Mouse (Mus musculus) limb, embryonic 12.5 days (tissue): Measurements from ENCODE around the gene Galns. TPM values are rescaled to one million over a fixed set of nuclear protein-coding genes. Genes with fewer than 3 reads are reported as not detected.

Experiments
- ATAC-seq: fragments of 200-750 bp; cut with Nextera tagmentation; 2 replicates; pipeline ENCODE4 v1.8.0; 2017; ENCODE audit warnings: low read depth, moderate TSS enrichment; ENCODE audit not compliant: insufficient number of reproducible peaks, insufficient read depth, low FRiP score, low TSS enrichment
- H3K27ac ChIP-seq: fragments of 300-500 bp; sonication (generic); 2 replicates; pipeline ENCODE4 v1.5.1; 2016; ENCODE audit warnings: mild to moderate bottlenecking, moderate library complexity
- H3K27me3 ChIP-seq: fragments of 300-500 bp; sonication (generic); 2 replicates; pipeline ENCODE4 v1.6.1; 2016; ENCODE audit warnings: mild to moderate bottlenecking, moderate library complexity
- H3K36me3 ChIP-seq: fragments of 300-500 bp; sonication (generic); 2 replicates; pipeline ENCODE4 v1.6.1; 2016; ENCODE audit warnings: mild to moderate bottlenecking, moderate library complexity
- H3K4me1 ChIP-seq: fragments of 300-500 bp; sonication (generic); replicated peaks from 2 replicates; pipeline ENCODE4 v1.6.1; 2016
- H3K4me2 ChIP-seq: fragments of 300-500 bp; sonication (generic); 2 replicates; pipeline ENCODE4 v1.6.1; 2016; ENCODE audit warnings: mild to moderate bottlenecking, moderate library complexity
- H3K4me3 ChIP-seq: fragments of 300-500 bp; sonication (generic); replicated peaks from 2 replicates; pipeline ENCODE4 v1.5.1; 2016; ENCODE audit warnings: mild to moderate bottlenecking
- H3K9ac ChIP-seq: fragments of 300-500 bp; sonication (generic); replicated peaks from 2 replicates; pipeline ENCODE4 v1.6.1; 2016; ENCODE audit warnings: mild to moderate bottlenecking, moderate library complexity
- H3K9me3 ChIP-seq: fragments of 300-500 bp; sonication (generic); 2 replicates; pipeline ENCODE4 v1.6.1; 2016; ENCODE audit warnings: mild to moderate bottlenecking, moderate library complexity
- WGBS: fragments of 180-500 bp; shearing (Covaris S2); methylation state at CpG from one replicate; pipeline ENCODE4 v1.1.7; 2016; 5-methylcytosine and 5-hydroxymethylcytosine counted together
- polyA plus RNA-seq: library from polyadenylated mRNA; unstranded; fragments of >200 nt; fragmentation: Nextera tagmentation; extraction: Ambion mirVana; gene quantifications from 2 replicates; pipeline ENCODE4 v1.2.1, GENCODE M21; 2016

The Galns gene
- polyA plus RNA-seq, 1 experiment from 2014 or later, result 8.4 TPM

DNA sequence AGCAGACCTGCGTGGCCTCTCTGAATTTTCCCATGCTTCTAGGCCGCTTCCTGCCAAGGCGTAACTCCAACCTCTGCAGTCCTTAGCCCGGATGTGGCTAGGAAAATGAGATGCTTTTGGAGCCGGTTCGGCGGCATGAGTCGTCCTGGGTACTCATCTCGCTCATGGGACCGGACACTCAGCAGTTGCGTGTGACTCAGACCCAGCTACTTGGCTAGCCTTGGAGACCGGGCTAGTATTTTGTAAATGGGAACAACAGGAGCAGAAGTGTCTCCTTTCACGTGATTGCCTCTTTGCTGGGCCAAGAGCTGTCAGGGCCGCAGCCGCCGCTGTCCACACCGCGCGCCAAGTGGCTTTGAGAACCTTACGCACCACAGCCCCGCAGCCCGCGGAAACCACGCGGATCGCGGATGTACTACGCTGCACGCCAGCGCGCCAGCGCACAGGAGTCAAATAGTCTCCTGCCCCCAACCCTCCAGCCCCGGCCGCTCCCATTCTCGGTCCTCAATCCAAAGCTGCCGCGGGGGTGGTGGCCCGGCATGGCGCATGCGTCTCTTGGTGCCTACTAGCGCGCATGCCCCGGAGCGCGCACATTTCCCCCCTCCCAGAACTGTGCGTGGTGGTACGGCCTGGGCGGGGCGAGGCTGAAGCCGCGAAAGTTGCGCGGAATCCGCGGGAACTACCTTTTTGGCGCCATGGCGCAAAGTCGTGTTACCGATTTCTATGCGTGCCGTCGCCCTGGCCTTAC, 43.7 kb downstream of the Galns start, which contains the start of gene Cdt1:
Gene Cdt1 (plus strand): TSS at position 655 of the 748 bp plus-strand sequence.
- peaks cover 32% of the 10 kb centered on the region for H3K4me1 ChIP-seq
- H3K4me2 ChIP-seq, result peak within 1 kb of the TSS; percentile 84
- H3K9ac ChIP-seq, result peak within 1 kb of the TSS; percentile 93
- ATAC-seq, result peak; percentile 94
- peak within 1 kb of the TSS; percentile 95 for H3K27ac ChIP-seq
- no peaks in the 10 kb centered on the region for H3K9me3 ChIP-seq
- H3K36me3 ChIP-seq, result peaks cover 36% of the 10 kb centered on the region
- H3K4me3 ChIP-seq, result peak within 1 kb of the TSS; percentile 92
- WGBS, result under 1% methylated on average over 62 of the region's 62 CpGs
- no peaks in the 10 kb centered on the region for H3K27me3 ChIP-seq

DNA sequence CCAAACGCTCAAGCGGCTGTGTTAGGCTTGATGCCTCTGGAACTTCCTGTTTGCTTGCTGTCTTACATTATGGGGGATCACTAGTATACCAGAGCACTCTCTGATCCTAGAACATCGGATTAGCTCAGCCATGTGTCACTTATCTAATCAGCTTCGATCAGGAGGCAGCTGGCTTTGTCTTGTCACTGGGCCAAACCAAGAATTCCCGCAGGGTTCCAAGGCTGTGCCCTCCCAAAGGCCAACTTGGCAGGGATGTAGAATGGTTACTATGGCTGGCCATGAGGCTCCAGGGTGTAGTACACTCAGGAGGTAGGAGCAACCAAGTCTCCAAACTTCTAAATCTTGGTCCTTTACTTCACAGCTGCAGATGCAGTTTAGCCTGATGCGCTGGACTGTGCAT, 44.5 kb downstream of the Galns start:
- H3K9me3 ChIP-seq, result no peaks in the 10 kb centered on the region
- 60% methylated on average over 6 of the region's 6 CpGs for WGBS
- no peaks in the 10 kb centered on the region for H3K27me3 ChIP-seq
- H3K4me3 ChIP-seq, result peak overlapping the region; percentile 92
- H3K4me2 ChIP-seq, result peak overlapping the region; percentile 84
- peak overlapping the region; percentile 95 for H3K27ac ChIP-seq
- no peak for ATAC-seq
- peaks cover 29% of the 10 kb centered on the region for H3K4me1 ChIP-seq
- H3K9ac ChIP-seq, result peak overlapping the region; percentile 93
- peaks cover 28% of the 10 kb centered on the region for H3K36me3 ChIP-seq

DNA sequence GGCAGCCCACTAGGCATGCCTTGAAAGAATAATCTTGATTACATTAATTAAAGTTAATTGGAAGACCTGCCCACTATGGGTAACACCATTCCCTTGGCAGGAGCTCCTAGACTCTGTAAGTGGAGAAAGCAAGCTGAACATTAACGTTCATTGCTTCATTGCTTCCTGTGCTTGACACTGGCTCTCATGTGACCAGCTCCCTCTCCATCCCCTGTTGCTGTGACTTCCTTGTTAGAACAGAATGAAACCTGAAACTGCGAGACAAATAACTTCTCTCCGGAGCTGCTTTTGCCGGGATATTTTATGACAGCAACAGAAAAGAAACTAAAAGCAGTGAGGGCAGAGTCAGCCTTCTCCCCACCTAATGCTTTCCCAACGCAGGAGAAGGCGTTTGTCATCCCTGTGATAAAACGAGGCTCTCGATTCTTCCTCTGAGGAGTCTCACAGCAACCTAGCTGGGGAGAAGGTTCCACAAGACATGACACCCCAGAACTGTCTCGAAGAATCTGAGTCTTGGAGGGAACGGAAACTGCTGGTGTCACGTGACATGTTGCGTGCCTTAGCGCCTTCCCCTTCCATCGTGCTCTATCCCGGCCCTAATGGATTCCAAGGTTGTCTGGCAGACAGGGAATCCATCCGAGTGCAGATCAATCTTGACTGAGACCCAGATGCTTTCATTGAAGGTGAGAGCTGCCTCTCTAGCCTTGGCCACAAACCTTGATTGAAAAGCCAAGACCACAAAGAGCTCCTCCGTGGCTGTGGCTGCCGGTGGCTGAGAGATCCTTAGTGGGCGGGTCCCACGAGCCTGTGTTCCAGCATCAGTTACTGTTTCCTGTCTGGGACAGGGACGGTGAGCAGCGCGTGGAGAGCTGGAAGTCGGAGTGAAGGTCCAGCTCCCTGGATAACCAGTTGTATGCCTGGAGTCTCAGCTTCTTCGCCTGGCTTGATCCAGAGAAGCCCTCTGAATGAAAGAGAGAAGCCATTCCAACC, 46.6 kb downstream of the Galns start:
- Histone ChIP-seq H3K9me3 (no peaks in the 10 kb centered on the region), H3K36me3 (peaks cover 7% of the 10 kb centered on the region), H3K27me3 (no peaks in the 10 kb centered on the region), H3K9ac (no peak overlapping the region), H3K4me1 (peaks cover 26% of the 10 kb centered on the region), H3K27ac (0 out of 2 replicates have a peak overlapping the region, but pooled peaks have one; percentile 20), H3K4me3 (no peak overlapping the region), H3K4me2 (no peak overlapping the region)
- no peak for ATAC-seq
- 78% methylated on average over 25 of the region's 25 CpGs for WGBS

DNA sequence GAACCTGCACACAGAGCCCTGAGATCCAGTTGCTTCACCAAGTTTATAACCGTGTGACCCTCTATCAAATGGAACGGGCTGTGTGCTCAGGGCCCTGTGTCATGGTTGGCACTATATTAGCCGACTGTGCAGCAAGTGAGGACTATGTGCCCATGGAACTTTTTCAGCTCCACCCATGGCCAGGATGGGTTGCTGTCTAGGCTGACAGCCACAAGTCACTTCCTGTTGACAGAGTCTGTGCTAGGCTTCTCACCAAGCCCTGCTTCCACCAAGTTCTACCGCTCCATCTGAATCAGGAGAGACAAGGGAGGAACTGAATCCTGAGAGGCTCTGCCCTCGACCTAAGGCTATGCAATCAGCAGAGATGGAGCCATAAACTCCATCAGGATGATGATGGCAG, 50.1 kb downstream of the Galns start:
- Histone ChIP-seq H3K9ac (no peak overlapping the region), H3K4me2 (no peak overlapping the region), H3K4me1 (peaks cover 29% of the 10 kb centered on the region), H3K27me3 (no peaks in the 10 kb centered on the region), H3K4me3 (no peak overlapping the region), H3K36me3 (no peaks in the 10 kb centered on the region), H3K9me3 (no peaks in the 10 kb centered on the region), H3K27ac (no peak overlapping the region)
- 80% methylated on average over 5 of the region's 5 CpGs for WGBS
- no peak for ATAC-seq

GRCm38 (mm10) chr8:122558671-122559349, 52.5 kb downstream of the Galns start:
- H3K4me1 ChIP-seq, result peaks cover 25% of the 10 kb centered on the region
- no peaks in the 10 kb centered on the region for H3K27me3 ChIP-seq
- H3K4me2 ChIP-seq, result 0 out of 2 replicates have a peak overlapping the region, but pooled peaks have one; percentile 5
- ATAC-seq, result no peak
- no peak overlapping the region for H3K4me3 ChIP-seq
- H3K9me3 ChIP-seq, result no peaks in the 10 kb centered on the region
- no peaks in the 10 kb centered on the region for H3K36me3 ChIP-seq
- 15% methylated on average over 12 of the region's 12 CpGs for WGBS
- H3K27ac ChIP-seq, result peak overlapping the region; percentile 47; the same call in 1 of the 2 replicates
- no peak overlapping the region for H3K9ac ChIP-seq

DNA sequence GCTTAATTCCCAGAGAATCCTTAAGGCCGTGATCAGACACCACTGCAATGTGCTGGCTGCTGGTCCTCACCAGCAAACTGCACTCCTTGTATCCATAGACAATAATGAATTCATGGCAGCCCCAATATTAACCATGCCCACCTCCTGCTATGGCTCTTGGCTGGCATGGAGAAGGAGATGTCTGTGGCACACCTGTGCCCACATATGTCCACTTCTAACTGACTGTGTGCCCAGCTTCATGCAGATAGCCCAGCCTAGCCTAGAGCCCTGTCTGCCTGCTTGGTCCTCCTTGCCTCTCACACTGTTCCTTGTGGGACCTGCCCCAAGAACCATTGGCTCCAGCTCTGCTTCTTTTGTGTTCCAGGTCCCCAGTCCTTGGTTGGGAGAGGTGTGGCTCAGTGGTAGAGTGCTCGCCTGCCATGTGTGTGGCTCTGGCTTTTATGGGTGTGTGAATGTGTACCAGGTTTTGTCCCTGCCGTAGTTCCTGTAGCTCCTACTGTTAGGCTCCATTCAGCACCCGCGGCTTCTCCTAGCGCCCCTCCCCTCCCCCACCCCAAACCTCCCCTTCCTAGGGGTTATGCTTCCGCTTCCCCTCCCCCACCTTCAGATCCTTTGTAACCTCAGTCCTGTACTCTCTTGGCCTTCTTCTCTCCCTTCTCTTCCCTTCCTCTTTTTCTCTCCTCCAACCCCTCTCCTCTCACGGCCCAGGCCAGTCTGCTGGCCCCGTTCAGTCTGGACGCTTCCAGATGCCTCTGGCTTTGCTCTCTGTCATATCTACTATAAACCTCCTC, 53.8 kb downstream of the Galns start:
- Histone ChIP-seq H3K27ac (peak overlapping the region; percentile 58; the same call in 1 of the 2 replicates), H3K27me3 (no peaks in the 10 kb centered on the region), H3K4me3 (no peak overlapping the region), H3K9ac (no peak overlapping the region), H3K9me3 (no peaks in the 10 kb centered on the region), H3K4me2 (peak overlapping the region; percentile 9; the same call in 1 of the 2 replicates), H3K4me1 (peaks cover 25% of the 10 kb centered on the region), H3K36me3 (no peaks in the 10 kb centered on the region)
- WGBS, result 36% methylated on average over 10 of the region's 10 CpGs
- no peak for ATAC-seq

DNA sequence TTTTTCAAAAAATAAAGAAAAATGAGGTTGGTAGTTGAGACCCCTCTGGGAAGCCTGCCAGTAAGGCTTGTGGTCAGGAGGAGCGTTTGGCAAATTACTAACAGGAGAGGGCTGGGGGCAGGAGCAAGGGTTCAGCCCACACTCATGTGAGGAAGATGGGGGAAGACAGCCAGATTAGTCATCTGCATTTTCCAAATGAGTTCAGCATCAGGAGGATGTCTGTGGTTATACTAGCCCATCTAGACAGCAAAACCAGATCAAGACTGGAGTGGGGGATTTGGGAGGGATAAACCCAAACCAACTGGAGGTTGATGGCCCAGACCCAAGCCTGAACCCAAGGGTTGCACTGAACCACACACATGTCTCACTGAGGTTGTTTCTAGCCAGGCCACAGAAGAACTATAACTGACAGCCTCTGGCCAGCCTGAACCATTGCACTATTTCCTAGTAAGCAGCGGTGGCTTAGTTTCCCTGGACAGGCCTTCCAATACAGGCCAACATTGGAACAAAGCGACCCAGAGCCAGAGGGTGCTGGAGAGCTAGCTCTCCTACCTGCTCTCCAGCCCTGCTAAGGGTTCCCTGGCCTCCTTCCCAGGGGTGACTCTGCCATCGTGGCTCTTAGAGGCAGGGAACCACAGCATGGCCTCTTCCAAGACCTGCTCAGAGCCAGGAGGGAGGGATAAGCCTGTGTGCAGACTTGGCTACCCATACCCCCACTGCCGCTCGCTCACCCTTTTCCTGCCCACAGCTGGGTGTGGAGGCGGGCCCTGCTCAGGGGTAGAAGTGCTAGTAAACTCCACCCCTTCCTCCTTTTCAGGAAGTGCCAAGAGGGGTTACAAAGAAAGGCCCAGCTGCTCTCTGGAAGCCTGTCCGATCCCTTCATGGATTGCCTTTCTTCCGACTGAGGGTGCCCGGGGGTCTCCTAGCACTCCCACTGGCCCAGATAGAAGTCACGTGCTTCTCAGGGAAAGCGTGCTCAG, 54.9 kb downstream of the Galns start:
- H3K9ac ChIP-seq, result no peak overlapping the region
- H3K27ac ChIP-seq, result peak overlapping the region; percentile 58; the same call in 1 of the 2 replicates
- no peaks in the 10 kb centered on the region for H3K27me3 ChIP-seq
- no peak overlapping the region; the same call in 1 of the 2 replicates for H3K4me2 ChIP-seq
- WGBS, result 72% methylated on average over 12 of the region's 12 CpGs
- H3K4me3 ChIP-seq, result no peak overlapping the region
- H3K36me3 ChIP-seq, result no peaks in the 10 kb centered on the region
- no peak for ATAC-seq
- no peaks in the 10 kb centered on the region for H3K9me3 ChIP-seq
- peaks cover 27% of the 10 kb centered on the region for H3K4me1 ChIP-seq

GRCm38 (mm10) chr8:122554786-122555185, 56.5 kb downstream of the Galns start:
- H3K27ac ChIP-seq, result no peak overlapping the region
- no peaks in the 10 kb centered on the region for H3K27me3 ChIP-seq
- H3K36me3 ChIP-seq, result no peaks in the 10 kb centered on the region
- peaks cover 33% of the 10 kb centered on the region for H3K4me1 ChIP-seq
- no peak for ATAC-seq
- H3K9me3 ChIP-seq, result no peaks in the 10 kb centered on the region
- H3K4me3 ChIP-seq, result no peak overlapping the region
- WGBS, result 84% methylated on average over 6 of the region's 6 CpGs
- no peak overlapping the region for H3K9ac ChIP-seq
- H3K4me2 ChIP-seq, result no peak overlapping the region

GRCm38 (mm10) chr8:122551265-122552051, 59.8 kb downstream of the Galns start, which contains the start of gene Piezo1:
Piezo1 (minus strand) TSS chr8:122551329.
- H3K4me1 ChIP-seq, result peaks cover 39% of the 10 kb centered on the region
- 12% methylated on average over 52 of the region's 56 CpGs for WGBS
- peak within 1 kb of the TSS; percentile 67 for H3K4me3 ChIP-seq
- H3K27me3 ChIP-seq, result 0 out of 2 replicates have a peak, but pooled peaks cover 3% of the 10 kb centered on the region
- peak within 1 kb of the TSS; percentile 81 for H3K27ac ChIP-seq
- peak within 1 kb of the TSS; percentile 85 for H3K9ac ChIP-seq
- no peaks in the 10 kb centered on the region for H3K9me3 ChIP-seq
- H3K36me3 ChIP-seq, result no peaks in the 10 kb centered on the region
- H3K4me2 ChIP-seq, result peak within 1 kb of the TSS; percentile 88
- ATAC-seq, result peak; percentile 69
